Mouse (Mus musculus): ENCODE measurements around the gene Olfr509.

DNA sequence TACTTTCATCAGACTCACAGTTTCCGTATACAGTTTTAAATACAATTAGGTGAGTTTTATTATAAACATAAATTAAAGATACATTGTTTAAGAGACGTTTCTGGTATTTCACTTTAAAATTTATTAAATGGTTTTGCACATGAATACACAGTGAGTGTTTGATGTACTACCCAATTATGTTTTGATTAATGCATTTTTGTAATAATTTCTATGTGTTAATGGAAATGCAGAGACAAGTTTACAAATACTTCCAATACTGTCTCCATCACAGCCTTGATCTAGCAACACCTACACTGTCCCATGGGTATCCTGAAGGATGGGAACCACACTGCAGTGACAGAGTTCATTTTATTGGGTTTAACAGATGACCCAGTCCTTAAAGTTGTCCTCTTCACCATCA is 30.2 kb downstream of the Olfr509 start, which contains the start of gene Olfr507:
- TF ChIP-seq MAFK (IDR thresholded peaks at IDR 0.05; ENCODE audit: insufficient read depth, low read depth, low read length) (no peak), ZC3H11A (IDR thresholded peaks at IDR 0.05; ENCODE audit: borderline replicate concordance, low read depth, low read length) (no peak), CHD2 (IDR thresholded peaks at IDR 0.05; ENCODE audit: low read depth, low read length) (no peak), HCFC1 (IDR thresholded peaks at IDR 0.05; ENCODE audit: borderline replicate concordance, insufficient read depth, low read length) (no peak), ZNF384 (IDR thresholded peaks at IDR 0.05; ENCODE audit: low read depth, low read length) (no peak)

Data from ES-E14 (cell line).